8 mouse cellular contexts compared by ENCODE assay signal in the genomic region with DNA sequence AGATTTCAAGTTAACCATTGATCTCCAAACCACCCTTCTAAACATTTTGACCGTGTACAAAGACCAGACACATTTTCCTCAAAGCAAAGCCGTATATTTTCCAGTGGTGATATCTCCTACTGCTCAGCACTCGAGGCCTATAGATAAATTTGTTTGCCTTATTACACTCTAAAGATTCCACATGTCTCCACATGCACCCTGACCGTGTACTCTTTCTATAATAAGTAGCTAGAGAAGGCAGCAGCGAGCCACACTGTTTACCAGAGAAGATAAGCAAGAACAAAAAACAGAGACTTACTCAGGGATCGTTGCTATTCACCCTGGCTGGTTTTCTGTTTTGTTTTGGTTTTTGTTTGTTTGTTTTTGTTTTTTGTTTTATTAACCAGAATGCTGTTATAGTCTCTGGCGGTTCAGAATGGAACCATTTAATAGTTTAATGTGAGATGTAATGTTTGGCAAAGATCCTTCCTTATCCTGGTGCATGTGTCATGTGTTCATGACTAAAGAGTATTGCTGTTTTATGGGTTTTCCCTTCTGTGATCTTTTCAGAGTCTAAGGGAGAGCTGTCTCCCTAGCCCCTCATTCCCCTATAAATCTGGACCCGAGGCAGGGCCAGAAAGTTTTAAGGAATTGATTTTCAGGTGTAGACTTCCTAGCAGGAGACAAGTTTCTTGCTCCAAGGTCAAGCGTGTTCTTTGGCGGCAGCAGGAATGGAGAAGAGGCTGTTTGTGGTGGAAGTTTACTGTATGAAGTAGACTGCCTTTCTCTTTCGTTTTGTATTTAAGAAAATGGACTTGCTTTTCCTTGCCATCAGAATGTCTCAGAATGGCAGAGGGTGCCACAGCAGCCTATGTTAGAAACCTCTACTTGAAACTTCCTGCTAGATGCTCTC.
DNase-seq lines count a peak whose midpoint lies in the region; ATAC-seq lines count a peak whose summit lies in the region.
"Had no signal": no experiment of that assay in that cellular context is flagged by ENCODE, and none has a peak within 500 bp of the region (broad histone marks: within the 10 kb centered on the region; RNA-seq: fewer than 3 reads in every experiment).

No protein-coding gene starts in this region.

- H3K36me3 ChIP-seq in kidney, embryonic 16.5 days (ENCODE audit: insufficient read depth, low read length), result no peaks in the 10 kb centered on the region
- no peaks in the 10 kb centered on the region for H3K36me3 ChIP-seq in forebrain, embryonic 15.5 days

- H3K4me2 ChIP-seq in kidney, embryonic 16.5 days (replicated peaks; ENCODE audit: low read depth, low read length), result no peak overlapping the region
- H3K4me2 ChIP-seq in forebrain, embryonic 15.5 days (replicated peaks), result no peak overlapping the region

- no peak overlapping the region for H3K9ac ChIP-seq in kidney, embryonic 16.5 days (replicated peaks; ENCODE audit: low read length)
- H3K9ac ChIP-seq in forebrain, embryonic 15.5 days (replicated peaks), result no peak overlapping the region

- ATAC-seq in kidney, embryonic 16.5 days (ENCODE audit: low FRiP score, low TSS enrichment), result no peak
- ATAC-seq in activated CD4-positive, CD25-positive, alpha-beta regulatory T cell, adult 4 months, result peak; percentile 27
- no peak for ATAC-seq in forebrain, embryonic 15.5 days (replicated peaks)

- H3K4me3 ChIP-seq in kidney, embryonic 16.5 days (ENCODE audit: low read length), result no peak overlapping the region
- no peak overlapping the region for H3K4me3 ChIP-seq in forebrain, embryonic 15.5 days

- no peaks in the 10 kb centered on the region for H3K27me3 ChIP-seq in kidney, embryonic 16.5 days (ENCODE audit: insufficient read depth, low read length)
- H3K27me3 ChIP-seq in forebrain, embryonic 15.5 days, result no peaks in the 10 kb centered on the region

- peak overlapping the region; percentile 50; the same call in 1 of the 2 replicates for H3K27ac ChIP-seq in kidney, embryonic 16.5 days (ENCODE audit: low read length)
- no peak overlapping the region for H3K27ac ChIP-seq in forebrain, embryonic 15.5 days (replicated peaks)

- no peak for DNase-seq in kidney, adult 11 months
- peak; percentile 17 for DNase-seq in 3134 (ENCODE audit: extremely low read depth, insufficient read length, low spot score)
- peak; percentile 48 for DNase-seq in large intestine, adult 2 months (ENCODE audit: low read depth, low spot score)
- no peak for DNase-seq in adrenal gland, postnatal 10 days
- DNase-seq: cerebellum, adult 18-20 months had no signal

- 57% methylated on average over 11 of the region's 11 CpGs for WGBS in kidney, embryonic 16.5 days
- WGBS in large intestine, adult 2 months, result 17% methylated on average over 11 of the region's 11 CpGs
- WGBS in forebrain, embryonic 15.5 days, result 80% methylated on average over 11 of the region's 11 CpGs

- H3K4me1 ChIP-seq in kidney, embryonic 16.5 days (ENCODE audit: insufficient read depth, low read length), result peaks cover 36% of the 10 kb centered on the region
- peaks cover 32% of the 10 kb centered on the region for H3K4me1 ChIP-seq in forebrain, embryonic 15.5 days

- no peaks in the 10 kb centered on the region for H3K9me3 ChIP-seq in kidney, embryonic 16.5 days (ENCODE audit: low read length)
- no peaks in the 10 kb centered on the region for H3K9me3 ChIP-seq in forebrain, embryonic 15.5 days

Comparison
In these comparisons a context has a peak if more than half of its experiments do, and no peak if none do; other contexts are left out.
1. DNase-seq: peak in 3134 (single experiment) and large intestine, adult 2 months (single experiment); none in kidney, adult 11 months (single experiment) and adrenal gland, postnatal 10 days (single experiment).